Mouse (Mus musculus) hindbrain, postnatal 0 days (tissue): Measurements from ENCODE around the gene Nfkbib. TPM values are rescaled to one million over a fixed set of nuclear protein-coding genes. Genes with fewer than 3 reads are reported as not detected.
A peak's percentile ranks its signal among the peaks of the same experiment; 100 is the strongest.

ENCODE experiments used
- ATAC-seq: fragments of 200-750 bp; cut with Nextera tagmentation; 2 replicates; pipeline ENCODE4 v1.8.0; 2017; ENCODE audit warnings: mild to moderate bottlenecking, moderate TSS enrichment, moderate library complexity
- DNase-seq: peaks from one replicate; pipeline ENCODE4 v3.0.0-alpha.2; 2015; ENCODE audit warnings: low spot score
- H3K27ac ChIP-seq: fragments of 300-500 bp; sonication (generic); 2 replicates; pipeline ENCODE4 v1.5.1; 2014; ENCODE audit warnings: mild to moderate bottlenecking
- H3K27me3 ChIP-seq: fragments of 300-500 bp; sonication (generic); 2 replicates; pipeline ENCODE4 v1.6.1; 2014; ENCODE audit warnings: low read length, mixed read lengths; ENCODE audit not compliant: insufficient read depth
- H3K36me3 ChIP-seq: fragments of 300-500 bp; sonication (generic); 2 replicates; pipeline ENCODE4 v1.6.1; 2014; ENCODE audit warnings: low read length, mixed read lengths; ENCODE audit not compliant: insufficient read depth
- H3K4me1 ChIP-seq: fragments of 300-500 bp; sonication (generic); 2 replicates; pipeline ENCODE4 v1.6.1; 2014; ENCODE audit warnings: antibody characterized with exemption, low read length, mixed read lengths; ENCODE audit not compliant: insufficient read depth
- H3K4me2 ChIP-seq: fragments of 300-500 bp; sonication (generic); 2 replicates; pipeline ENCODE4 v1.6.1; 2014; ENCODE audit warnings: low read depth, mild to moderate bottlenecking, low read length, moderate library complexity, mixed read lengths
- H3K4me3 ChIP-seq: fragments of 300-500 bp; sonication (generic); 2 replicates; pipeline ENCODE4 v1.5.1; 2014; ENCODE audit warnings: low read length
- H3K9ac ChIP-seq: fragments of 300-500 bp; sonication (generic); replicated peaks from 2 replicates; pipeline ENCODE4 v1.6.1; 2014; ENCODE audit warnings: mild to moderate bottlenecking, low read length, moderate library complexity, mixed read lengths
- H3K9me3 ChIP-seq: fragments of 300-500 bp; sonication (generic); 2 replicates; pipeline ENCODE4 v1.6.1; 2016; ENCODE audit warnings: low read length, mixed read lengths
- CTCF ChIP-seq: IDR thresholded peaks from 2 replicates; pipeline ENCODE4 v1.5.1; 2016; ENCODE audit warnings: antibody characterized with exemption, control low read depth, low read depth
- WGBS: fragments of 180-500 bp; shearing (Covaris S2); extraction: QIAGEN DNeasy Blood & Tissue Kit; methylation state at CpG from one replicate; pipeline ENCODE4 v1.1.7; 2014; 5-methylcytosine and 5-hydroxymethylcytosine counted together
- polyA plus RNA-seq: library from polyadenylated mRNA; unstranded; fragments of >200 nt; fragmentation: Nextera tagmentation; extraction: Ambion mirVana; gene quantifications from 2 replicates; pipeline ENCODE4 v1.2.1, GENCODE M21; 2015
- total RNA-seq: library from RNA; depleted of rRNA; stranded (reverse); fragments of >200 nt; gene quantifications from 2 replicates; pipeline ENCODE4 v1.2.3, GENCODE M21; 2014

Nfkbib gene
- total and polyA plus RNA-seq, 2 experiments from 2014 or later: 22.7 to 67.9 TPM

DNA sequence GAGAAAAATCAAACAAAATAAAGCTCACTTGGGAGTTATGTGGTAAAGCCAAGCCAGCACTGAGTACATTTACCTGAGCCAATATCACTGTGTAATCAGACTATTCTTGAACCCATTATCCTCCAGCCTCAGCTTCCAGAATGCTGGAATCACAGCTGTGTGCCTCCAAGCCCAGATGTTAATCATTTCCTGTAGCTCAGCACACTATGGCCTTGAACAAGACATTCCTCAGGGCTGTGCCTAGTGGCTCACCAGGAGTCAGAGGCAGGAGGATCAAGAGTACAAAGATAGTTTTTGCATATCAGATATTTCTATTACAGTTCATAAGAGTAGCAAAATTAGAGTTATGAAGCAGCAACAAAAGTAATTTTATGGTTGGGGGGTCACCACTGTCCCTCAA is 24.4 kb upstream of the Nfkbib start:
- H3K27me3 ChIP-seq: no peaks in the 10 kb centered on the region
- no peak overlapping the region for H3K27ac ChIP-seq
- no peak for ATAC-seq
- DNase-seq: no peak
- no peaks in the 10 kb centered on the region for H3K4me1 ChIP-seq
- TF ChIP-seq CTCF: no peak
- H3K9me3 ChIP-seq: no peaks in the 10 kb centered on the region
- no peak overlapping the region for H3K4me3 ChIP-seq
- no peak overlapping the region for H3K4me2 ChIP-seq
- no peak overlapping the region for H3K9ac ChIP-seq
- no peaks in the 10 kb centered on the region; the same call in 1 of the 2 replicates for H3K36me3 ChIP-seq

DNA sequence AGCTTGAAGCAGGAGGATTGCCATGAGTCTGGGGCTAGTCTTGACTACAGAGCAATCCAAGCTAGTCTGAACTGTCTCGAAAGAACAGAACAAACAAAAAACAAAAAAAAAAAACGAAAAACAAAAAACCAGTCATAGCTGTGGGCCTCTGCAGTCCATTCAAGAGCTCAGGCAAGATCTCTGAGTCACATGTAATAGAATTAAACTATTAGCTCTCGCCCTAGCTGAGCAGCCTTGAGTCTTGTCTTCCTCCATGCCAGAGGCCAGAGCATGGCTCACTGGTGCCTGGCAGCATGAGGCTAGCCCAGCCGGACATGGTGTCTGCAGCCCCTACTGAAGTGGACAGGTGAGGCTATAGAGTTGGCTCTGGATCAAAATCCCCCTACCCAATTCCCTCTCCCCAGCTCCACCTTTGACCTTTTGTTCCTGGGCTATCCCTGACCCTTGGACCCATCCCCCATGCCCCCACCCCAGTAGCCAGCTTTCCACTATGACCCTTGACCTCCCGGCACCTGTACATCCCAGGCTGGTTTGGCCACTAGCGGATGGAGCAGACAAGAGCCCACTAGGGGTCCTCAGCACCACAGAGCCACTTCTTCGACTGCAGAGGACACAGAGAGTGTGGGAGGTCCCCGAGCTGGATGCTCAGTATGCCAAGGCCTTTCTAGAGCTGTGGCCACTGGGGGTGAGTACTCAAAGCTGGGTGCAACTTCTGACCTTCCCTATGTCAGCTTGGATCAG is 22.9 kb upstream of the Nfkbib start:
- no peak for DNase-seq
- Histone ChIP-seq H3K27me3 (no peaks in the 10 kb centered on the region), H3K4me3 (no peak overlapping the region), H3K36me3 (no peaks in the 10 kb centered on the region; the same call in 1 of the 2 replicates), H3K9ac (no peak overlapping the region), H3K27ac (no peak overlapping the region), H3K9me3 (no peaks in the 10 kb centered on the region), H3K4me1 (no peaks in the 10 kb centered on the region), H3K4me2 (no peak overlapping the region)
- WGBS: 49% methylated on average over 8 of the region's 8 CpGs
- peak; percentile 52 for TF ChIP-seq CTCF
- ATAC-seq: peak; percentile 25; the same call in 1 of the 2 replicates

GRCm38 (mm10) chr7:28789235-28789634 is 21.9 kb upstream of the Nfkbib start:
- WGBS: 89% methylated on average over 3 of the region's 3 CpGs
- H3K9me3 ChIP-seq: no peaks in the 10 kb centered on the region
- no peak for ATAC-seq

DNA sequence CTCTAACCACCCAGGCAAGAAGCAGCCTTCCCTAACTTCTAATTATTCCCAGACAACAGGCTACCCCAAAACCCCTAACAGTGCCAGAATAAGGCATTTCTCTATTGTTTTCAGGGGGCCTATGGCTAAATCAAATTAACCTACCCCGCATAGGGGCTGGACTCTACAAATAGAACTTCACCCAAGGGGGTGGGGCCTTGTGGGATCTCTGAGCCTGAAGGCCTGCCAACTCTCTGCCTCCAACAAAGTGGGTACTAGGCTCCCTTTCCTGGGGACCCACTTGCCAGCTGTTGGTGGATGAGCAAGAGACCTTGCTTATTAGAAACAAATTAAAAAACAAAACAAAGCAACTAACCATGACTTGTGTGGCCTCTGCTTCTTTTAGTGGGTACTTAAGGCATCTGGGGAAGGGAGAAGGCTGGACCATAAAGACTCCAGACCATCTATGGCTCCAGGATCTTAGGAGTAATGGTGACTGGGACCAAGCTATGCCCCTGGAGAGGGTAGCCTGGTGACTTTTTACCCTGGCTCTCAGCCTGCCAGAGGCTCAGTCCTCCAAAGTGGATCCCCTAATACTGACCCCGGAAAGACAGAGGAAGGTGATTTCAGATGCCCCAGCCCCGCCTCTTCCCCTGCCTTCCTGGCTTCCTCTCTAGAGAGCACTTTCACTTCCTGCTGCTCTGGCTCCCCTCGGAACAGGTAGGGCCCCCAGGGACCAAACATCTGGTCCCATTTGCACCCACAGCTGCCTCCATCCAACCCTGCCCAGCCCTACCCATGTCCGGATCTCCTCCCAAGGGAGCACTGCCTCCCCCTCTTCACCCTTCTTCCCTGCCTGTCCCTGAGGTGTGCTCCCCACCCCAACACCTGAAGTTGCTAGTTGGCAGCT is 21.2 kb upstream of the Nfkbib start, which contains the start of gene Rinl:
Gene Rinl (plus strand): TSS at position 663 of the 889 bp plus-strand sequence.
- WGBS: 68% methylated on average over 5 of the region's 5 CpGs
- Histone ChIP-seq H3K4me1 (no peaks in the 10 kb centered on the region), H3K36me3 (no peaks in the 10 kb centered on the region; the same call in 1 of the 2 replicates), H3K4me3 (no peak within 1 kb of the TSS), H3K27ac (no peak within 1 kb of the TSS), H3K9me3 (no peaks in the 10 kb centered on the region), H3K27me3 (no peaks in the 10 kb centered on the region), H3K4me2 (no peak within 1 kb of the TSS), H3K9ac (no peak within 1 kb of the TSS)
- no peak for DNase-seq
- ATAC-seq: no peak
- no peak for TF ChIP-seq CTCF

More at GRCm38 (mm10) chr7:28789235-28789634, 21.9 kb upstream of the Nfkbib start:
- DNase-seq: no peak
- Histone ChIP-seq H3K4me3 (no peak overlapping the region), H3K4me2 (no peak overlapping the region), H3K27me3 (no peaks in the 10 kb centered on the region), H3K27ac (no peak overlapping the region), H3K9ac (no peak overlapping the region), H3K4me1 (no peaks in the 10 kb centered on the region), H3K36me3 (no peaks in the 10 kb centered on the region; the same call in 1 of the 2 replicates)
- TF ChIP-seq CTCF: no peak

DNA sequence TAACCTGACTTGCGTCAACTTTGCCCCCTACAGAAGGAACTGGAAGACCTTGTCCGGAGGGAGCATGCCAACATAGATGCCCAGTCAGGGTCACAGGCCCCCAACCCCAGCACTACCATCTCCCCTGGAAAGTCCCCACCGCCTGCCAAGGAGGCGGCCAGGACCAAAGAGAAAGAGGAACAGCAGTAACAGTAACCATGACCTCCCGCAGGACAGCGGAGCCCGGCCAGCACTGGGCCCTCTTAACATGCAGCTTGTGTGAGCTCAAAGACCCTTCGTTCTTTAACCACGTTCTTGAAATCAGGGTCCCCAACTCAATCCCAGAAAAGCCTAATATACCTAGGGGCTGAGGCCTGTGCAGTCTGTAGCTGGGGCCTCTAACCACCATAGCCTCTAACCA is 20.6 kb upstream of the Nfkbib start:
- ATAC-seq (no peak), DNase-seq (no peak)
- TF ChIP-seq CTCF: no peak
- no peak overlapping the region for H3K9ac ChIP-seq
- H3K27ac ChIP-seq: no peak overlapping the region
- peaks cover 1% of the 10 kb centered on the region; the same call in 1 of the 2 replicates for H3K36me3 ChIP-seq
- 90% methylated on average over 9 of the region's 9 CpGs for WGBS
- H3K4me3 ChIP-seq: no peak overlapping the region
- H3K27me3 ChIP-seq: no peaks in the 10 kb centered on the region
- no peaks in the 10 kb centered on the region for H3K9me3 ChIP-seq
- no peaks in the 10 kb centered on the region for H3K4me1 ChIP-seq
- no peak overlapping the region for H3K4me2 ChIP-seq

GRCm38 (mm10) chr7:28785161-28785560 is 17.8 kb upstream of the Nfkbib start:
- no peak overlapping the region for H3K27ac ChIP-seq
- H3K4me3 ChIP-seq: no peak overlapping the region
- no peak overlapping the region for H3K9ac ChIP-seq
- 78% methylated on average over 5 of the region's 5 CpGs for WGBS
- H3K4me1 ChIP-seq: no peaks in the 10 kb centered on the region
- no peak overlapping the region for H3K4me2 ChIP-seq
- no peak for DNase-seq
- peaks cover 4% of the 10 kb centered on the region; the same call in 1 of the 2 replicates for H3K36me3 ChIP-seq
- no peaks in the 10 kb centered on the region for H3K9me3 ChIP-seq
- no peak for TF ChIP-seq CTCF
- no peaks in the 10 kb centered on the region for H3K27me3 ChIP-seq
- ATAC-seq: no peak
